Mouse (Mus musculus) megakaryocyte, embryonic 14.5 days (primary cell): ENCODE measurements at regions not wholly inside any gene's neighbourhood (a gene's known extent, or its start where the extent isn't known, plus 50 kb on each side); places are given as distances from the start of the nearest gene placed in this dataset.

Source experiments
- FLI1 ChIP-seq: IDR thresholded peaks from 2 replicates; pipeline ENCODE4 v1.6.1; 2012; ENCODE audit warnings: low read length, inconsistent platforms, mixed read lengths
- GATA1 ChIP-seq: IDR thresholded peaks from 3 replicates; pipeline ENCODE4 v1.6.1; 2012; ENCODE audit warnings: mixed read lengths, low read length, inconsistent platforms, borderline replicate concordance

DNA sequence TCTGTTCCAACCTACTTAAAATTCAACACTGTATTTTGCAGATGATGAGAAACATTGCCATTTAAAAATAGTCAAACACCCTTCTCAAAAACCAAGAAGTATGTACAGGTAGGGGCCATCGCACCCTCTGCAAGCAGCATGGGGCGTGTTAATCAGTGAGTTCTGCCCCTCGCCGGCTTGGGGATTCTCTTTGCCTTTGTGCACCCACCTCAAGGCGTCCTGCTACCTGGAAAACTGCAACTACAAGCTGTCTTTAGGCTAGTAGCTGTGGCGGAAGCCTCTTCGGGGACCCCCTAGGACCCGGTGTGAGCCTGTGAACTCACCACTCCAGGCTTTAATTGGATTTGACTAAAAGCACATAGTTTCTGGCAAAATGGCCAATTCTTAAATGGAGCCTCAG is 311.0 kb downstream of the Mtx2 start:
- TF ChIP-seq GATA1 (no peak), FLI1 (no peak)
